Mouse (Mus musculus): ENCODE measurements at regions not wholly inside any gene's neighbourhood (a gene's known extent, or its start where the extent isn't known, plus 50 kb on each side); places are given as distances from the start of the nearest gene placed in this dataset.

GRCm38 (mm10) chr3:133760221-133760620, 215.3 kb upstream of the Tet2 start:
- TF ChIP-seq CTCF (IDR thresholded peaks at IDR 0.05; ENCODE audit: low read depth) (no peak), EP300 (IDR thresholded peaks at IDR 0.05; ENCODE audit: low read depth) (no peak)

All from liver, postnatal 0 days (tissue).